Mouse (Mus musculus): ENCODE measurements at regions not wholly inside any gene's neighbourhood (a gene's known extent, or its start where the extent isn't known, plus 50 kb on each side); places are given as distances from the start of the nearest gene placed in this dataset.

DNA sequence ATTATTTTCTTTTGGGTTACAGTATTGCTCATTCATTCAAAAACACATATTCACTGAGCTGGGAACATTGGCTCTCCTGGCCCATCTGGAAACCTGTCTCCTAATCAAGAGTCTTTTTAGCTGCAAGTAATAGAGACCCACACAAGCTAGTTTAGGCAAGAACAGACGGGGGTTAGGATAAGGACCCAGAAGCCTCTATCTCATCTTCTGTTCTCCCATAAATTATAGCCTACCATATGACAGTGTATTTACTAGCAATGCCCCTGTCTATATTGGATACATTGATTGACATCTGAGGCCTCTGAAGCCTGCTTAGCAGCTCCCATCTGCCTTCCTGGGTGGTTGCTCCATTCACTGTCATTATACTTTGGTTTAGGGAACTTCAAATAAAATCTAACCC, 255.2 kb downstream of the 1810013L24Rik start:
- no peaks in the 10 kb centered on the region; the same call in 1 of the 2 replicates for H3K36me3 ChIP-seq (ENCODE audit: control insufficient read depth, insufficient read depth, low read length, poor library complexity, severe bottlenecking)
- no peak for DNase-seq (ENCODE audit: low read depth, low spot score)
- H3K4me3 ChIP-seq (ENCODE audit: insufficient read depth in 1 of 2, low read depth in 1 of 2, low read length in 2 of 2, poor library complexity in 1 of 2, severe bottlenecking in 1 of 2) = no peak overlapping the region
- TF ChIP-seq CHD2 (IDR thresholded peaks at IDR 0.05; ENCODE audit: low read depth, low read length) (no peak), HCFC1 (IDR thresholded peaks at IDR 0.05; ENCODE audit: borderline replicate concordance, insufficient read depth, low read length) (no peak), ZNF384 (IDR thresholded peaks at IDR 0.05; ENCODE audit: low read depth, low read length) (no peak), ZC3H11A (IDR thresholded peaks at IDR 0.05; ENCODE audit: borderline replicate concordance, low read depth, low read length) (no peak), MAFK (IDR thresholded peaks at IDR 0.05; ENCODE audit: insufficient read depth, low read depth, low read length) (no peak)
- no peak overlapping the region for H3K27ac ChIP-seq (ENCODE audit: insufficient read depth, low read depth, low read length, poor library complexity, severe bottlenecking)
- no peaks in the 10 kb centered on the region for H3K9me3 ChIP-seq (ENCODE audit: control insufficient read depth, insufficient read depth, low read depth, low read length)
- in situ Hi-C loops (cut with MboI; ENCODE audit: low sequenced_read_pairs in 2 of 2, unreplicated experiment in 2 of 2) = no loop called here
- peaks cover 10 to 22% of the 10 kb centered on the region in 2 experiments for H3K4me1 ChIP-seq (ENCODE audit: control insufficient read depth in 2 of 2, insufficient read depth in 2 of 2, low read length in 2 of 2, poor library complexity in 1 of 2)
- no peak overlapping the region for H3K9ac ChIP-seq (ENCODE audit: insufficient read depth, low read depth, low read length, poor library complexity, severe bottlenecking)

DNA sequence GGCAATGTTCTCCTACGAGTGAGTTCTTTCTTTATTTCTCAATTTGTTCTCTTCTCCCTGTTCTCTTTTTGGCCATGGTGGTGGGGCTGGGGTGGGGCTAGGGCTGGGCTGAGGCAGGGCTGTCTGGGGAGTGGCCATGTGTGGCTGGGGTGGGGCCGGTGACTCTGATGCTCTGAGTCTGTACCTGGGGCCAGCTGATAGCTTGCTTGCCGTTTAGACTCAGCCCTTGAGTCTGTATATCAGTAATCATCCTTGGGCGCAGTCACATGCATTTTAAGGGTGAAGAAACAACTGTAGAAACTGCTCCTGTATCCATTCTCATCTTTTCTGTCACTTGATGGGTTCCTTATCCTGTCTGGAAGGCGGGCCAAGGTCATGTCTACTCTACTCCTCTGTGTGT, 256.1 kb downstream of the 1810013L24Rik start:
- Histone ChIP-seq H3K27ac (ENCODE audit: insufficient read depth, low read depth, low read length, poor library complexity, severe bottlenecking) (no peak overlapping the region), H3K9ac (ENCODE audit: insufficient read depth, low read depth, low read length, poor library complexity, severe bottlenecking) (no peak overlapping the region), H3K4me1 (ENCODE audit: control insufficient read depth in 2 of 2, insufficient read depth in 2 of 2, low read length in 2 of 2, poor library complexity in 1 of 2) (peaks cover 10 to 22% of the 10 kb centered on the region in 2 experiments), H3K36me3 (ENCODE audit: control insufficient read depth, insufficient read depth, low read length, poor library complexity, severe bottlenecking) (no peaks in the 10 kb centered on the region; the same call in 1 of the 2 replicates), H3K4me3 (ENCODE audit: insufficient read depth in 1 of 2, low read depth in 1 of 2, low read length in 2 of 2, poor library complexity in 1 of 2, severe bottlenecking in 1 of 2) (no peak overlapping the region), H3K9me3 (ENCODE audit: control insufficient read depth, insufficient read depth, low read depth, low read length) (no peaks in the 10 kb centered on the region)
- DNase-seq (ENCODE audit: low read depth, low spot score) = no peak
- in situ Hi-C loops (cut with MboI; ENCODE audit: low sequenced_read_pairs in 2 of 2, unreplicated experiment in 2 of 2) = no loop called here
- TF ChIP-seq ZNF384 (IDR thresholded peaks at IDR 0.05; ENCODE audit: low read depth, low read length) (no peak), MAFK (IDR thresholded peaks at IDR 0.05; ENCODE audit: insufficient read depth, low read depth, low read length) (no peak), ZC3H11A (IDR thresholded peaks at IDR 0.05; ENCODE audit: borderline replicate concordance, low read depth, low read length) (no peak), HCFC1 (IDR thresholded peaks at IDR 0.05; ENCODE audit: borderline replicate concordance, insufficient read depth, low read length) (no peak), CHD2 (IDR thresholded peaks at IDR 0.05; ENCODE audit: low read depth, low read length) (no peak)

DNA sequence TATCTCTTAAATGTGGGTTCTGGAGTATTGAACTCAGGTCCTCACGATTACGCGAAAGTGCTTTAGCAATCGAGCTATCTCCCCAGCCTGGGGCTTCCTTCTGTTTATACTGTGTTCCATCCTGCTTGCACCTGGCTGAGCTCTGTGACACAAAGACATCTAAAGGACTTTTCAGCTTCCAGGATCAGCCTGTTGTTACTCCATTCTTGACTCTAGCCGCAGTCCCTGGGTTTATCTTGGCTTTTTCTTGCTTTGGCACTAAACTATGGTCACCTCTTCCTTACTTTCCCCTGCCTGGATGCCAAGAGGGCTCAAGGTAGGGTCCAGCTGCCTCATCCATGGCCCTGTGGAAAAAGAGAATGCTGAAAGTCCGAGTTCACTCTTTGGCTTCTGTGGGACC, 261.9 kb downstream of the 1810013L24Rik start:
- Histone ChIP-seq H3K4me1 (ENCODE audit: control insufficient read depth in 2 of 2, insufficient read depth in 2 of 2, low read length in 2 of 2, poor library complexity in 1 of 2) (peaks cover 10 to 15% of the 10 kb centered on the region in 2 experiments), H3K9me3 (ENCODE audit: control insufficient read depth, insufficient read depth, low read depth, low read length) (no peaks in the 10 kb centered on the region), H3K36me3 (ENCODE audit: control insufficient read depth, insufficient read depth, low read length, poor library complexity, severe bottlenecking) (no peaks in the 10 kb centered on the region; the same call in 1 of the 2 replicates), H3K9ac (ENCODE audit: insufficient read depth, low read depth, low read length, poor library complexity, severe bottlenecking) (no peak overlapping the region; the same call in 1 of the 2 replicates), H3K4me3 (ENCODE audit: insufficient read depth in 1 of 2, low read depth in 1 of 2, low read length in 2 of 2, poor library complexity in 1 of 2, severe bottlenecking in 1 of 2) (no peak overlapping the region), H3K27ac (ENCODE audit: insufficient read depth, low read depth, low read length, poor library complexity, severe bottlenecking) (no peak overlapping the region)
- TF ChIP-seq ZC3H11A (IDR thresholded peaks at IDR 0.05; ENCODE audit: borderline replicate concordance, low read depth, low read length) (no peak), ZNF384 (IDR thresholded peaks at IDR 0.05; ENCODE audit: low read depth, low read length) (no peak), HCFC1 (IDR thresholded peaks at IDR 0.05; ENCODE audit: borderline replicate concordance, insufficient read depth, low read length) (no peak), CHD2 (IDR thresholded peaks at IDR 0.05; ENCODE audit: low read depth, low read length) (no peak), MAFK (IDR thresholded peaks at IDR 0.05; ENCODE audit: insufficient read depth, low read depth, low read length) (no peak)
- DNase-seq (ENCODE audit: low read depth, low spot score) = no peak
- in situ Hi-C loops (cut with MboI; ENCODE audit: low sequenced_read_pairs in 2 of 2, unreplicated experiment in 2 of 2) = no loop called here

DNA sequence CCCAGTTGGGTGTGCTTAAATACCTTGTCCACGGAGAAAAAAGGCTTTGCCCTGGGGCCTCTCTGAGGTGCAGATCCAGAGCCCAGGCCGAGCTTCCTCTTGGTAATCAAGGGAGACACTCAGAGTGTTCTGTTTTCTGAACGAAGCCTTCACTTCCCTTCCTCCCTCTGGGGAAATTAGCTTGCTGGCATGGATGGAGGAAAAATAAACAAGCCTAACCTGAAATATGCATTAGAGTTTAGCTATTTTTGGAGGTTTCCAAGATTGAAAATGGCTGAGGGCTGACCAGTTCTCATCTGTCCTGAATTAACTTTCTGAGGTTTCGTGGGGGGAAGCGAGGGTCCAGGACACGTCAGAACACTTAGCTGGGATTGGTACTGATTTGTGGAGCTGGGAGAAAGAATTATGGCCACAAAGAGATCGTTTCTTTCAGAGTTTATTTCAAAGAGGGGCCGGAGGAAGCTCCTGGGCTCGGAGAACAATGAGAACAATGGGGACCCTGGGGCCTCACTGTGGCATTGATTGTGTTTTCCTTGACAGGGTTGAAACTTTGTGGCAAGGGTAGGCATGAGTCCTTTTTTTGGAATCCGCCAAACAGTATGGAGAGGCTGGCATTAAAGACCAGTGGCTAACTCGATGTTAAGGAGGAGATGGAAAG, 262.4 kb downstream of the 1810013L24Rik start:
- in situ Hi-C loops (cut with MboI; ENCODE audit: low sequenced_read_pairs in 2 of 2, unreplicated experiment in 2 of 2) = no loop called here
- H3K27ac ChIP-seq (ENCODE audit: insufficient read depth, low read depth, low read length, poor library complexity, severe bottlenecking) = no peak overlapping the region
- no peak overlapping the region; the same call in 1 of the 2 replicates for H3K9ac ChIP-seq (ENCODE audit: insufficient read depth, low read depth, low read length, poor library complexity, severe bottlenecking)
- no peak for DNase-seq (ENCODE audit: low read depth, low spot score)
- no peak for TF ChIP-seq HCFC1 (IDR thresholded peaks at IDR 0.05; ENCODE audit: borderline replicate concordance, insufficient read depth, low read length)
- no peak for TF ChIP-seq CHD2 (IDR thresholded peaks at IDR 0.05; ENCODE audit: low read depth, low read length)
- TF ChIP-seq ZNF384 (IDR thresholded peaks at IDR 0.05; ENCODE audit: low read depth, low read length) = no peak
- no peak overlapping the region for H3K4me3 ChIP-seq (ENCODE audit: insufficient read depth in 1 of 2, low read depth in 1 of 2, low read length in 2 of 2, poor library complexity in 1 of 2, severe bottlenecking in 1 of 2)
- H3K9me3 ChIP-seq (ENCODE audit: control insufficient read depth, insufficient read depth, low read depth, low read length) = no peaks in the 10 kb centered on the region
- H3K36me3 ChIP-seq (ENCODE audit: control insufficient read depth, insufficient read depth, low read length, poor library complexity, severe bottlenecking) = no peaks in the 10 kb centered on the region
- H3K4me1 ChIP-seq (ENCODE audit: control insufficient read depth in 2 of 2, insufficient read depth in 2 of 2, low read length in 2 of 2, poor library complexity in 1 of 2) = peaks cover 10 to 15% of the 10 kb centered on the region in 2 experiments

Measured in ES-E14 (cell line).